Mouse (Mus musculus) ES-E14 (cell line): ENCODE measurements around the gene Psmd13.

Source experiments
- CHD2 ChIP-seq: IDR thresholded peaks from 2 replicates; pipeline ENCODE4 v1.6.1; 2014; ENCODE audit warnings: mild to moderate bottlenecking, low read depth, low read length, inconsistent platforms
- HCFC1 ChIP-seq: IDR thresholded peaks from 2 replicates; pipeline ENCODE4 v1.6.1; 2012; ENCODE audit warnings: low read length, inconsistent platforms, borderline replicate concordance; ENCODE audit not compliant: insufficient read depth
- MAFK ChIP-seq: IDR thresholded peaks from 2 replicates; pipeline ENCODE4 v1.6.1; 2014; ENCODE audit warnings: mild to moderate bottlenecking, low read depth, low read length, inconsistent platforms; ENCODE audit not compliant: insufficient read depth
- ZNF384 ChIP-seq: IDR thresholded peaks from 2 replicates; pipeline ENCODE4 v1.6.1; 2012; ENCODE audit warnings: low read depth, low read length, inconsistent platforms

DNA sequence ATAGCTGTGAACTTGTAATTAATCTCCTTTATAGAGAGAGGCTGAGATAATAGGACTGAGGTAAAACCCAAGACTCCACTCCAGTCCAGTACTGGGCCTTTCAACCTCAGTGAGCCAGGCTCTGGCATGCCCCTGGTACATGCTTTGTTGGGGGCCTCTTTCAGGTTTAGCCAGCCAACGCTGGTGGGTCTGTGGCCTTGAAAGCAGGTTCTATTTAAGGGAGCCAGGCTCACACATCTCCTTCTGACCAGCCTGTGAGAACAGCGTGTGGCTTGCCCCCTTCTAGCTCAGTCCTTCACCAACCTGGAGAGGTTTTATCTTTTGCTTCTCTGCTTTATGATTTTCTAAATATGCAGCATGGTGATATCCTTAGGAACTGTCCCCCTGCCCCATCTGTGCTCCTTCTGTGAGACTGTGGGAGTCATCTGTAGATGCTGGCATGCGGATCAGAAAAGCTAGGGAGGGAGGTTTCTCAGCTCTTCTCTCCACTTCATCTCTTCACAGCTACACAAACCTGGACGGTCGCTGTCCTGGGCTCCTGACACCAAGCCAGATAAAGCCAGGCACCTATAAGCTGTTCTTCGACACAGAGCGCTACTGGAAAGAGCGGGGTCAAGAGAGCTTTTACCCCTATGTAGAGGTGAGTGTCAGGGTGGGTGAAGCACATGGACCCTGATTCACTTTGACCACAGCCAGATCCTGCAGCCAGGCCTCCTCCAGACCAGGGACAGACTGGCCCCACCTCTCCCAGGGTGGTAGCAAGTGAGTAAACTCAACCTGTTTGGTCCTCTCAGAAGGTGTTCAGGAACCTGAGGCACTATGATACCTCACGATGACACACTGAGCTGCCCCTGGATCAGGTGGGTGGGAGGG lies 45.3 kb upstream of the Psmd13 start:
- TF ChIP-seq HCFC1, result no peak
- TF ChIP-seq ZNF384, result no peak
- no peak for TF ChIP-seq CHD2
- TF ChIP-seq MAFK, result no peak
